Mouse (Mus musculus): ENCODE measurements around the gene Rab42. TPM values are rescaled to one million over a fixed set of nuclear protein-coding genes. Genes with fewer than 3 reads are reported as not detected.
A peak's percentile ranks its signal among the peaks of the same experiment; 100 is the strongest.
"Not testable (repeated sequence)": the region's sequence is repeated elsewhere in the genome, so short reads cannot be mapped to it uniquely, and the experiment has no call there.

The Rab42 gene
- total RNA-seq, 2 experiments from 2014 or later: 0.39 to 0.76 TPM

- DNase-seq: no peak
- intact Hi-C loops (cut with DNase I): no loop called here
Measured at GRCm38 (mm10) chr4:132326481-132326880, 23.3 kb upstream of the Rab42 start.

- intact Hi-C loops (cut with DNase I): no loop called here
Measured at GRCm38 (mm10) chr4:132315711-132316110, 12.5 kb upstream of the Rab42 start.

GRCm38 (mm10) chr4:132312627-132313026 is 9.4 kb upstream of the Rab42 start:
- intact Hi-C loops (cut with DNase I): no loop called here
- no peak for DNase-seq

More at GRCm38 (mm10) chr4:132315711-132316110, 12.5 kb upstream of the Rab42 start:
- DNase-seq: no peak

GRCm38 (mm10) chr4:132311801-132312200 is 8.6 kb upstream of the Rab42 start:
- intact Hi-C loops (cut with DNase I): no loop called here
- no peak for DNase-seq

- intact Hi-C loops (cut with DNase I): no loop called here
Measured at GRCm38 (mm10) chr4:132311209-132311608, 8.0 kb upstream of the Rab42 start.

GRCm38 (mm10) chr4:132309849-132310472 is 6.8 kb upstream of the Rab42 start:
- DNase-seq: peak; percentile 32 to 48
- intact Hi-C loops (cut with DNase I): loop anchor here (2.0 kb wide), 1 partner anchor 19 kb away; the partner anchor contains the start of gene Trnau1ap

More at GRCm38 (mm10) chr4:132311209-132311608, 8.0 kb upstream of the Rab42 start:
- DNase-seq: no peak

GRCm38 (mm10) chr4:132309140-132309848 is 6.1 kb upstream of the Rab42 start:
- intact Hi-C loops (cut with DNase I): loop anchor here (2.0 kb wide), 1 partner anchor 20 kb away; the partner anchor contains the start of gene Trnau1ap
- DNase-seq: peak in 1 of 2 experiments; percentile 16

- peak; percentile 86 to 90 for DNase-seq
- intact Hi-C loops (cut with DNase I): loop anchor here (2.0 kb wide), 1 partner anchor 20 kb away; the partner anchor contains the start of gene Trnau1ap
Measured at GRCm38 (mm10) chr4:132308437-132309139, 5.4 kb upstream of the Rab42 start.

- DNase-seq: no peak
- intact Hi-C loops (cut with DNase I): no loop called here
Measured at GRCm38 (mm10) chr4:132306004-132306403, 2.8 kb upstream of the Rab42 start.

GRCm38 (mm10) chr4:132305276-132305675 is 2.1 kb upstream of the Rab42 start:
- intact Hi-C loops (cut with DNase I): no loop called here
- no peak for DNase-seq

- intact Hi-C loops (cut with DNase I); DNase-seq: not testable (repeated sequence)
Measured at GRCm38 (mm10) chr4:132303484-132303883, 299 bp upstream of the Rab42 start.

- intact Hi-C loops (cut with DNase I): no loop called here
- DNase-seq: no peak
Measured at GRCm38 (mm10) chr4:132301965-132302938, 933 bp downstream of the Rab42 start.

GRCm38 (mm10) chr4:132301486-132301885 is 1.7 kb downstream of the Rab42 start:
- intact Hi-C loops (cut with DNase I): no loop called here
- DNase-seq: peak; percentile 27 to 70

GRCm38 (mm10) chr4:132299849-132300248 is 3.3 kb downstream of the Rab42 start:
- intact Hi-C loops (cut with DNase I): no loop called here
- no peak for DNase-seq

- no peak for DNase-seq
- intact Hi-C loops (cut with DNase I): no loop called here
Measured at GRCm38 (mm10) chr4:132295696-132296390, 7.3 kb downstream of the Rab42 start.

GRCm38 (mm10) chr4:132293682-132294240 is 9.4 kb downstream of the Rab42 start:
- no peak for DNase-seq
- intact Hi-C loops (cut with DNase I): loop anchor here (1.0 to 5.0 kb wide), 3 partner anchors 52 to 219 kb away; partner anchors contain the start of gene Sesn2

- intact Hi-C loops (cut with DNase I): loop anchor here (1.0 to 5.0 kb wide), 3 partner anchors 52 to 219 kb away; partner anchors contain the start of gene Sesn2
Measured at GRCm38 (mm10) chr4:132292988-132293387, 10.2 kb downstream of the Rab42 start.

GRCm38 (mm10) chr4:132291624-132292335 is 11.4 kb downstream of the Rab42 start:
- intact Hi-C loops (cut with DNase I): loop anchor here (2.0 to 5.0 kb wide), 3 partner anchors 17 to 221 kb away; partner anchors contain the start of genes Sesn2 and Taf12
- DNase-seq: no peak

More at GRCm38 (mm10) chr4:132292988-132293387, 10.2 kb downstream of the Rab42 start:
- peak; percentile 68 to 78 for DNase-seq

Data from heart, postnatal 14 days (tissue).